Mouse (Mus musculus) olfactory bulb, adult 2 months (tissue): ENCODE results near the gene Jade2.

Experiments used
- CTCF ChIP-seq: fragments of 200-500 bp; IDR thresholded peaks from 2 replicates; pipeline ENCODE4 v1.5.1; 2012; ENCODE audit warnings: low read depth, mild to moderate bottlenecking, low read length, moderate library complexity; ENCODE audit not compliant: insufficient read depth
- POLR2A ChIP-seq: fragments of 200-500 bp; IDR thresholded peaks from 2 replicates; pipeline ENCODE4 v1.6.1; 2012; ENCODE audit warnings: mild to moderate bottlenecking, low read depth, low read length, moderate library complexity; ENCODE audit not compliant: insufficient read depth

DNA sequence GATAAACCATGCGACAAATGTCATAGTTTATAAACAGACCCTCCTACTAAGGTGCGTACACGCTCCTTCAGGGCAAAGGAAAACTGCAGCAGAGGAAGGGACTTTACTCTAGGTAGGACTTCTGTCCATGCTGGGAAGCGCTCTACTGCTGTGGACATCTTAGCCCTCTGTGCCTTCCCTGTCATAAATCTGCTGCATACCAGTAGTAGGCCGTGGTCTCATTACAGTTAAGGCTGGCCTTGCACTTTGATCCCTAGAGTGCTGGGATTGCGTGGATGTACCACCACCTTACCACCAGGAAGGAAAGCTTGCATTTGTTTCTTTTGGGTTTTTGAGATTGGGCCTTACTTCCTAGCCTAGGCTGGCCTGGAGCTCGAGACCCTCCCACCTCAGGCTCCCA, 66.8 kb downstream of the Jade2 start:
- no peak for TF ChIP-seq POLR2A
- no peak for TF ChIP-seq CTCF
